Mouse (Mus musculus) liver, adult 2 months (tissue): Measurements from ENCODE around the gene Tiparp. TPM values are rescaled to one million over a fixed set of nuclear protein-coding genes. Genes with fewer than 3 reads are reported as not detected.

ENCODE experiments used
- DNase-seq: peaks from one replicate; pipeline ENCODE4 v3.0.0-alpha.2; 2011; ENCODE audit warnings: low read depth, low spot score; ENCODE audit errors: extremely low read depth
- H3K27ac ChIP-seq: fragments of 200-500 bp; replicated peaks from 2 replicates; pipeline ENCODE4 v1.5.1; 2012; ENCODE audit warnings: low read depth, mild to moderate bottlenecking, control low read depth, inconsistent platforms, low read length; ENCODE audit not compliant: insufficient read depth
- H3K27me3 ChIP-seq: fragments of 200-500 bp; 2 replicates; pipeline ENCODE4 v1.6.1; 2012; ENCODE audit warnings: mild to moderate bottlenecking, moderate library complexity, low read length, inconsistent platforms; ENCODE audit not compliant: control insufficient read depth, insufficient read depth
- H3K36me3 ChIP-seq: fragments of 200-500 bp; 2 replicates; pipeline ENCODE4 v1.6.1; 2012; ENCODE audit warnings: low read length, inconsistent platforms; ENCODE audit not compliant: control insufficient read depth, insufficient read depth
- H3K4me1 ChIP-seq: fragments of 200-500 bp; 2 replicates; pipeline ENCODE4 v1.6.1; 2011; ENCODE audit warnings: low read length; ENCODE audit not compliant: control insufficient read depth, insufficient read depth
- H3K4me3 ChIP-seq: fragments of 200-500 bp; 2 replicates; pipeline ENCODE4 v1.5.1; 2011; ENCODE audit warnings: low read depth, mild to moderate bottlenecking, control low read depth, low read length, moderate library complexity; ENCODE audit not compliant: insufficient read depth
- H3K79me2 ChIP-seq: fragments of 200-500 bp; 2 replicates; pipeline ENCODE4 v1.6.1; 2012; ENCODE audit warnings: inconsistent platforms, mild to moderate bottlenecking, low read length, moderate library complexity; ENCODE audit not compliant: control insufficient read depth, insufficient read depth
- H3K9ac ChIP-seq: fragments of 200-500 bp; 2 replicates; pipeline ENCODE4 v1.6.1; 2012; ENCODE audit warnings: low read depth, mild to moderate bottlenecking, control low read depth, inconsistent platforms, low read length
- CTCF ChIP-seq: fragments of 200-500 bp; IDR thresholded peaks from 2 replicates; pipeline ENCODE4 v1.5.1; 2011; ENCODE audit warnings: low read depth, low read length, control low read depth
- POLR2A ChIP-seq: fragments of 200-500 bp; IDR thresholded peaks from 2 replicates; pipeline ENCODE4 v1.6.1; 2011; ENCODE audit warnings: low read length, control low read depth; ENCODE audit not compliant: insufficient read depth; ENCODE audit errors: extremely low read depth
- WGBS: fragments of 180-500 bp; shearing (Covaris S2); methylation state at CpG from one replicate; pipeline ENCODE4 v1.1.7; 2018; 5-methylcytosine and 5-hydroxymethylcytosine counted together
- polyA plus RNA-seq: library from polyadenylated mRNA; depleted of rRNA; stranded (reverse); fragments of >200 nt; gene quantifications from 2 replicates; pipeline ENCODE4 v1.2.3, GENCODE M21; 2012
- total RNA-seq: library from RNA; depleted of rRNA; stranded (reverse); fragments of >200 nt; gene quantifications from 2 replicates; pipeline ENCODE4 v1.2.3, GENCODE M21; 2014

The Tiparp gene
- total and polyA plus RNA-seq, 2 experiments: 1.1 to 6.5 TPM

DNA sequence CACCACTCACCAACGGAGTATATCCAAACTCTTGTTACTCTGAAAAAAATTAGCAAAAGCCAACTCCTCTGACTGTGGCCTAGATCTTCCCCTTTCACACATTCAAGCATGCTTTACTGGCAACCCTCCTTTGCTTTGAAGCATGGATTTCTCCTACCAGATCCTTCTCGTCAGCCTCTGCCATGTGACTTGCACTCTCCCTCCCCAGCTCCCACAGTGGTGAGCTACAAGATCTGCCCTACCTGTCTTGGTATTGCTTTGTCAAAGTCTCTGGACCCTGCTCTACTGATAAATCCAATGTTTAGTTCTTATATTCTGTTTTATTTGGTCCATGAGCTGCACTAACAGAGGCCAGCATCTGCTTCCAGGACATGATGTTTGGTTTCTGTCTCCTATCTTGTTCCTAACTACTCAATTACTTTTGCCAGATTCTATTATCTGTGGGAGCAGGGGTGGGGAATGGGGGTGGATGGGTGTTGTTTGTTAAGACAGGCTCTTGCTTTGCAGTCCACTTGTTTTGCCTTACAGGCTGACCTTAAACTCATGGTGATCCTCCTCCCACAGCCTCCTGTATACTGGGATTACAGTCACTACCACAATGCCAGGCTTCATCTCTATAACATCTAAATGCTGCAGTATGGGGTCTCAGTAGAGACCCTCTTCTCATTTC, 40.7 kb upstream of the Tiparp start:
- Histone ChIP-seq H3K4me3 (no peak overlapping the region), H3K9ac (no peak overlapping the region), H3K27me3 (no peaks in the 10 kb centered on the region), H3K27ac (no peak overlapping the region), H3K4me1 (no peaks in the 10 kb centered on the region), H3K36me3 (no peaks in the 10 kb centered on the region), H3K79me2 (no peaks in the 10 kb centered on the region)
- TF ChIP-seq CTCF: no peak
- no peak for TF ChIP-seq POLR2A
- DNase-seq: no peak
- 90% methylated on average over 2 of the region's 2 CpGs for WGBS

GRCm38 (mm10) chr3:65488556-65489244, 39.5 kb upstream of the Tiparp start:
- Histone ChIP-seq H3K9ac (no peak overlapping the region), H3K4me3 (no peak overlapping the region), H3K27ac (no peak overlapping the region), H3K4me1 (no peaks in the 10 kb centered on the region), H3K27me3 (no peaks in the 10 kb centered on the region), H3K79me2 (no peaks in the 10 kb centered on the region), H3K36me3 (no peaks in the 10 kb centered on the region)
- DNase-seq: no peak
- WGBS: 82% methylated on average over 1 of the region's 1 CpGs
- TF ChIP-seq CTCF (no peak), POLR2A (no peak)

- H3K36me3 ChIP-seq: no peaks in the 10 kb centered on the region
- no peaks in the 10 kb centered on the region for H3K79me2 ChIP-seq
- no peak for DNase-seq
- H3K4me3 ChIP-seq: no peak overlapping the region
- no peak for TF ChIP-seq CTCF
- no peak for TF ChIP-seq POLR2A
- no peaks in the 10 kb centered on the region for H3K27me3 ChIP-seq
- 92% methylated on average over 6 of the region's 6 CpGs for WGBS
- peaks cover 2% of the 10 kb centered on the region; the same call in 1 of the 2 replicates for H3K4me1 ChIP-seq
- no peak overlapping the region for H3K27ac ChIP-seq
- H3K9ac ChIP-seq: no peak overlapping the region
Measured at GRCm38 (mm10) chr3:65489601-65490000, 38.6 kb upstream of the Tiparp start.

GRCm38 (mm10) chr3:65494291-65494763, 33.9 kb upstream of the Tiparp start:
- H3K9ac ChIP-seq: no peak overlapping the region
- H3K27ac ChIP-seq: no peak overlapping the region
- no peaks in the 10 kb centered on the region for H3K36me3 ChIP-seq
- H3K79me2 ChIP-seq: no peaks in the 10 kb centered on the region
- WGBS: 10% methylated on average over 9 of the region's 9 CpGs
- H3K4me3 ChIP-seq: no peak overlapping the region
- peak; percentile 39 for DNase-seq
- no peaks in the 10 kb centered on the region for H3K27me3 ChIP-seq
- TF ChIP-seq CTCF (no peak), POLR2A (no peak)
- H3K4me1 ChIP-seq: peaks cover 3% of the 10 kb centered on the region; the same call in 1 of the 2 replicates

DNA sequence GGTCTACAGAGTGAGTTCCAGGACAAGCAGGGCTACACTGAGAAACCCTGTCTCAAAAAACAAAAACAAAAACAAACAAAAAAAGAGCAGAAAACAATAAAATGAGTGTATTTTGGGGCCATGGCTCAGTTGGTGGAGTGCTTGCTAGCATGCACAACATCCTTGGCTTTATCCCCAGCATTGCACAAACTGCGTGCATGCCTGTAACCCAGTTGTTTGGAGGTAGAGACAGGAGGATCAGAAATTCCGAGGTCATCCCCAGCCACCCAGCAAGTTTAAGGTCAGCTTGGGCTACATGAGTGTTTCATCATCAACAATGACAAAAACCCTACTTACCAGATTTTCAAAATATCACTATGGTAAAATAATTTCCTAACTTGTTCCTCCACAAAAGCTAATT, 20.4 kb upstream of the Tiparp start:
- H3K79me2 ChIP-seq: no peaks in the 10 kb centered on the region
- no peaks in the 10 kb centered on the region for H3K36me3 ChIP-seq
- no peak overlapping the region for H3K27ac ChIP-seq
- H3K4me1 ChIP-seq: no peaks in the 10 kb centered on the region
- WGBS: 22% methylated on average over 2 of the region's 2 CpGs
- H3K9ac ChIP-seq: no peak overlapping the region
- no peaks in the 10 kb centered on the region for H3K27me3 ChIP-seq
- peak; percentile 69 for DNase-seq
- no peak overlapping the region for H3K4me3 ChIP-seq
- TF ChIP-seq POLR2A: no peak
- TF ChIP-seq CTCF: no peak

DNA sequence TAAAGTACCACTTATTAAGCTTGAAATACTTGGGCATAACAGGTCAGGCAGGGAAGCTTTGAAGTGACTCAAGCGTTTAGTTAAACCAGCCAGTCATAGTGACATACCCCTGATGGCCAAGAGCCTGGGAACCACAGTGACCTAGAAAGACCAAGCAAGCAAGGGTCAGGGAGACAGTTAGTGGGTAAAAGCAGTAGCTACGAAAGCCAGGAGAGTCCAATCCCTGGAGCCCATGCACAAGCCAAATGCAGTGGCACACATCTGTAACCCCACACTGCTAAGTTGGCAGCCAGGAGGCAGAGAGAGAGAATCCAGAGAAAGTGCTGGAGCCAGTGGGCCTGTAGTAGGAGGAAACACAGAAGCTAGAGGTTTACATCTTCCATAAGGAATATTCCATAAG, 17.6 kb upstream of the Tiparp start:
- Histone ChIP-seq H3K27ac (no peak overlapping the region), H3K4me3 (no peak overlapping the region), H3K4me1 (no peaks in the 10 kb centered on the region), H3K9ac (no peak overlapping the region), H3K27me3 (no peaks in the 10 kb centered on the region), H3K79me2 (no peaks in the 10 kb centered on the region), H3K36me3 (no peaks in the 10 kb centered on the region)
- no peak for DNase-seq
- TF ChIP-seq POLR2A: no peak
- TF ChIP-seq CTCF: no peak
- WGBS: 48% methylated on average over 2 of the region's 2 CpGs
